Mouse (Mus musculus): ENCODE data around the gene Rhox2h. TPM values are rescaled to one million over a fixed set of nuclear protein-coding genes. Genes with fewer than 3 reads are reported as not detected.
"Not testable (repeated sequence)": the region's sequence is repeated elsewhere in the genome, so short reads cannot be mapped to it uniquely, and the experiment has no call there.

The Rhox2h gene
- not detected in 2 replicates for polyA plus RNA-seq (2014; fragmentation: Nextera tagmentation; extraction: Ambion mirVana)

- 78% methylated on average over 8 of the region's 8 CpGs for WGBS
- ATAC-seq (ENCODE audit: insufficient number of reproducible peaks, insufficient read depth, low FRiP score, low read depth); H3K9ac ChIP-seq (ENCODE audit: low read length); H3K27ac ChIP-seq (replicated peaks in 1 of 2; ENCODE audit: control insufficient read depth in 1 of 2, insufficient read depth in 1 of 2, low read depth in 2 of 2, low read length in 2 of 2); H3K4me3 ChIP-seq (ENCODE audit: control insufficient read depth in 1 of 2, insufficient read depth in 1 of 2, low read depth in 1 of 2, low read length in 2 of 2); H3K4me1 ChIP-seq (ENCODE audit: control insufficient read depth in 2 of 2, insufficient read depth in 2 of 2, low read length in 2 of 2); H3K9me3 ChIP-seq (ENCODE audit: control insufficient read depth, low read length); H3K4me2 ChIP-seq (ENCODE audit: low read length); H3K27me3 ChIP-seq (ENCODE audit: control insufficient read depth, insufficient read depth, low read length); H3K36me3 ChIP-seq (ENCODE audit: control insufficient read depth, insufficient read depth, low read length): not testable (repeated sequence)
These were observed at the start of gene Rhox2h for GRCm38 (mm10) chrX:37673177-37673576. Rhox2h (minus strand) TSS chrX:37673277.

GRCm38 (mm10) chrX:37701821-37702387 is 28.8 kb upstream of the Rhox2h start:
- Histone ChIP-seq H3K27ac (replicated peaks in 1 of 2; ENCODE audit: control insufficient read depth in 1 of 2, insufficient read depth in 1 of 2, low read depth in 2 of 2, low read length in 2 of 2) (no peak overlapping the region), H3K4me2 (ENCODE audit: low read length) (no peak overlapping the region), H3K27me3 (ENCODE audit: control insufficient read depth, insufficient read depth, low read length) (no peaks in the 10 kb centered on the region), H3K9ac (ENCODE audit: low read length) (no peak overlapping the region), H3K4me3 (ENCODE audit: control insufficient read depth in 1 of 2, insufficient read depth in 1 of 2, low read depth in 1 of 2, low read length in 2 of 2) (no peak overlapping the region), H3K9me3 (ENCODE audit: control insufficient read depth, low read length) (no peaks in the 10 kb centered on the region), H3K36me3 (ENCODE audit: control insufficient read depth, insufficient read depth, low read length) (no peaks in the 10 kb centered on the region), H3K4me1 (ENCODE audit: control insufficient read depth in 2 of 2, insufficient read depth in 2 of 2, low read length in 2 of 2) (no peaks in the 10 kb centered on the region)
- ATAC-seq (ENCODE audit: insufficient number of reproducible peaks, insufficient read depth, low FRiP score, low read depth), result no peak
- 70% methylated on average over 3 of the region's 3 CpGs for WGBS

GRCm38 (mm10) chrX:37692261-37692660 is 19.2 kb upstream of the Rhox2h start:
- Histone ChIP-seq H3K27ac (replicated peaks in 1 of 2; ENCODE audit: control insufficient read depth in 1 of 2, insufficient read depth in 1 of 2, low read depth in 2 of 2, low read length in 2 of 2) (no peak overlapping the region), H3K9ac (ENCODE audit: low read length) (no peak overlapping the region), H3K36me3 (ENCODE audit: control insufficient read depth, insufficient read depth, low read length) (no peaks in the 10 kb centered on the region), H3K27me3 (ENCODE audit: control insufficient read depth, insufficient read depth, low read length) (no peaks in the 10 kb centered on the region), H3K4me1 (ENCODE audit: control insufficient read depth in 2 of 2, insufficient read depth in 2 of 2, low read length in 2 of 2) (no peaks in the 10 kb centered on the region), H3K4me2 (ENCODE audit: low read length) (no peak overlapping the region), H3K9me3 (ENCODE audit: control insufficient read depth, low read length) (no peaks in the 10 kb centered on the region), H3K4me3 (ENCODE audit: control insufficient read depth in 1 of 2, insufficient read depth in 1 of 2, low read depth in 1 of 2, low read length in 2 of 2) (no peak overlapping the region)
- ATAC-seq (ENCODE audit: insufficient number of reproducible peaks, insufficient read depth, low FRiP score, low read depth), result no peak
- WGBS, result 71% methylated on average over 2 of the region's 2 CpGs

GRCm38 (mm10) chrX:37683031-37683715 is 10.1 kb upstream of the Rhox2h start:
- Histone ChIP-seq H3K4me1 (ENCODE audit: control insufficient read depth in 2 of 2, insufficient read depth in 2 of 2, low read length in 2 of 2) (no peaks in the 10 kb centered on the region), H3K27me3 (ENCODE audit: control insufficient read depth, insufficient read depth, low read length) (no peaks in the 10 kb centered on the region), H3K27ac (replicated peaks in 1 of 2; ENCODE audit: control insufficient read depth in 1 of 2, insufficient read depth in 1 of 2, low read depth in 2 of 2, low read length in 2 of 2) (no peak overlapping the region), H3K9me3 (ENCODE audit: control insufficient read depth, low read length) (no peaks in the 10 kb centered on the region), H3K4me3 (ENCODE audit: control insufficient read depth in 1 of 2, insufficient read depth in 1 of 2, low read depth in 1 of 2, low read length in 2 of 2) (no peak overlapping the region), H3K36me3 (ENCODE audit: control insufficient read depth, insufficient read depth, low read length) (no peaks in the 10 kb centered on the region), H3K4me2 (ENCODE audit: low read length) (no peak overlapping the region), H3K9ac (ENCODE audit: low read length) (no peak overlapping the region)
- 79% methylated on average over 24 of the region's 24 CpGs for WGBS
- no peak for ATAC-seq (ENCODE audit: insufficient number of reproducible peaks, insufficient read depth, low FRiP score, low read depth)

GRCm38 (mm10) chrX:37668664-37669063 is 4.4 kb downstream of the Rhox2h start, which contains the start of gene Rhox3h:
Rhox3h (minus strand) TSS chrX:37668764.
- 75% methylated on average over 1 of the region's 3 CpGs for WGBS
- not testable (repeated sequence) for H3K9ac ChIP-seq (ENCODE audit: low read length); H3K36me3 ChIP-seq (ENCODE audit: control insufficient read depth, insufficient read depth, low read length); ATAC-seq (ENCODE audit: insufficient number of reproducible peaks, insufficient read depth, low FRiP score, low read depth); H3K4me3 ChIP-seq (ENCODE audit: control insufficient read depth in 1 of 2, insufficient read depth in 1 of 2, low read depth in 1 of 2, low read length in 2 of 2); H3K9me3 ChIP-seq (ENCODE audit: control insufficient read depth, low read length); H3K27me3 ChIP-seq (ENCODE audit: control insufficient read depth, insufficient read depth, low read length); H3K4me1 ChIP-seq (ENCODE audit: control insufficient read depth in 2 of 2, insufficient read depth in 2 of 2, low read length in 2 of 2); H3K27ac ChIP-seq (replicated peaks in 1 of 2; ENCODE audit: control insufficient read depth in 1 of 2, insufficient read depth in 1 of 2, low read depth in 2 of 2, low read length in 2 of 2); H3K4me2 ChIP-seq (ENCODE audit: low read length)

DNA sequence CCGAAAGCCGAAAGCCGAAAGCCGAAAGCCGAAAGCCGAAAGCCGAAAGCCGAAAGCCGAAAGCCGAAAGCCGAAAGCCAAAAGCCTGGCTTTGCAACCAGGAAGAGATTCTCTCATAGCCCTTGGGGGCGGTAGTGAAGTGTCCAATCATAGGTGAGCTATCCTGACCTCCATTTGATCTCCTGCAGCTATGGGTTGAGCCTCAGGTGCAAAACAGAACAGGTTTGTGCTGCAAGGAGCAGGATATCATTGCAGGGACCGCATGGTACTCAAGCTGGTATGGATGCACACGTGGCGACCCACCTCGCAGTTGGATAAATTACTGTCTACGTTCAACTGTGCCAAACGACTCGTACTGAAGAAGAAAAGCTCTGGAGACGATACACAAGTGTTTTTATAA is 21.9 kb downstream of the Rhox2h start, which contains the start of gene Rhox4g:
TSS of gene Rhox4g (minus strand) at position 101 of the 400 bp plus-strand sequence.
- H3K36me3 ChIP-seq (ENCODE audit: control insufficient read depth, insufficient read depth, low read length); H3K9me3 ChIP-seq (ENCODE audit: control insufficient read depth, low read length); H3K27ac ChIP-seq (replicated peaks in 1 of 2; ENCODE audit: control insufficient read depth in 1 of 2, insufficient read depth in 1 of 2, low read depth in 2 of 2, low read length in 2 of 2); ATAC-seq (ENCODE audit: insufficient number of reproducible peaks, insufficient read depth, low FRiP score, low read depth); H3K4me1 ChIP-seq (ENCODE audit: control insufficient read depth in 2 of 2, insufficient read depth in 2 of 2, low read length in 2 of 2); H3K4me3 ChIP-seq (ENCODE audit: control insufficient read depth in 1 of 2, insufficient read depth in 1 of 2, low read depth in 1 of 2, low read length in 2 of 2); H3K9ac ChIP-seq (ENCODE audit: low read length); H3K4me2 ChIP-seq (ENCODE audit: low read length); H3K27me3 ChIP-seq (ENCODE audit: control insufficient read depth, insufficient read depth, low read length): not testable (repeated sequence)
- 88% methylated on average over 16 of the region's 20 CpGs for WGBS

GRCm38 (mm10) chrX:37643370-37643769 is 29.7 kb downstream of the Rhox2h start, which contains the start of gene Rhox2g:
Rhox2g (minus strand) TSS chrX:37643470.
- H3K4me1 ChIP-seq (ENCODE audit: control insufficient read depth in 2 of 2, insufficient read depth in 2 of 2, low read length in 2 of 2); H3K36me3 ChIP-seq (ENCODE audit: control insufficient read depth, insufficient read depth, low read length); H3K27me3 ChIP-seq (ENCODE audit: control insufficient read depth, insufficient read depth, low read length); H3K4me3 ChIP-seq (ENCODE audit: control insufficient read depth in 1 of 2, insufficient read depth in 1 of 2, low read depth in 1 of 2, low read length in 2 of 2); H3K27ac ChIP-seq (replicated peaks in 1 of 2; ENCODE audit: control insufficient read depth in 1 of 2, insufficient read depth in 1 of 2, low read depth in 2 of 2, low read length in 2 of 2); ATAC-seq (ENCODE audit: insufficient number of reproducible peaks, insufficient read depth, low FRiP score, low read depth); H3K9ac ChIP-seq (ENCODE audit: low read length); H3K9me3 ChIP-seq (ENCODE audit: control insufficient read depth, low read length); H3K4me2 ChIP-seq (ENCODE audit: low read length): not testable (repeated sequence)
- WGBS, result 85% methylated on average over 6 of the region's 6 CpGs

Data from heart, embryonic 14.5 days (tissue).